In genomic region chr6:64727751-64728403, GRCm38 (mm10) we compare ENCODE assay signal across 9 mouse cellular contexts. TPM values are rescaled to one million over a fixed set of nuclear protein-coding genes. Genes with fewer than 3 reads are reported as not detected.
DNase-seq lines count a peak whose midpoint lies in the region; ATAC-seq lines count a peak whose summit lies in the region.
"Had no signal": no experiment of that assay in that cellular context is flagged by ENCODE, and none has a peak within 500 bp of the region (broad histone marks: within the 10 kb centered on the region; RNA-seq: fewer than 3 reads in every experiment).

No protein-coding gene starts in this region.

- no peak overlapping the region for H3K27ac ChIP-seq in heart, embryonic 12.5 days (ENCODE audit: poor library complexity, severe bottlenecking)

- H3K4me2 ChIP-seq in heart, embryonic 12.5 days = peak overlapping the region; percentile 85

- peak overlapping the region; percentile 58 for H3K9ac ChIP-seq in heart, embryonic 12.5 days

- DNase-seq in ES-CJ7 (ENCODE audit: low read depth, low spot score) = peak; percentile 83
- DNase-seq in adrenal gland, adult 8-10 months = peak; percentile 55
- DNase-seq in kidney, postnatal 10 days = peak; percentile 38
- peak; percentile 66 for DNase-seq in lung, postnatal 36 days
- no peak for DNase-seq in right cerebral cortex, adult 18-20 months
- DNase-seq in left cerebral cortex, adult 18-20 months (ENCODE audit: low spot score in 2 of 2) = no peak

- under 1% methylated on average over 29 of the region's 29 CpGs for WGBS in heart, embryonic 12.5 days

- peaks cover 17% of the 10 kb centered on the region; the same call in 1 of the 2 replicates for H3K4me1 ChIP-seq in heart, embryonic 12.5 days (replicated peaks)

- peak overlapping the region; percentile 51 for H3K4me3 ChIP-seq in heart, embryonic 12.5 days

- no peaks in the 10 kb centered on the region for H3K36me3 ChIP-seq in heart, embryonic 12.5 days

- ATAC-seq in heart, embryonic 12.5 days (ENCODE audit: insufficient number of reproducible peaks, low FRiP score) = no peak
- no peak for ATAC-seq in cerebellum, adult (ENCODE audit: insufficient number of reproducible peaks, low FRiP score, low TSS enrichment)

- H3K27me3 ChIP-seq in heart, embryonic 12.5 days (replicated peaks) = peaks cover 51% of the 10 kb centered on the region

- H3K9me3 ChIP-seq in heart, embryonic 12.5 days (replicated peaks) = no peaks in the 10 kb centered on the region

RNA-seq across cellular contexts. Expression of gene Atoh1, which starts 1.0 kb away (rescaled TPM):
- under 1 TPM in 1 of 4 experiments, not detected in 3; 0.14 TPM for total RNA-seq in adrenal gland, adult 8-10 months (2022)
- polyA plus RNA-seq in heart, embryonic 12.5 days (2016; fragmentation: Nextera tagmentation; extraction: Ambion mirVana) = not detected in 2 replicates
- not detected for total RNA-seq in left cerebral cortex, adult 18-20 months (2021)
- polyA plus RNA-seq: spleen, adult 2 months had no signal

Comparison
In these comparisons a context has a peak if more than half of its experiments do, and no peak if none do; other contexts are left out.
1. DNase-seq: peak in ES-CJ7 (single experiment), adrenal gland, adult 8-10 months (single experiment), kidney, postnatal 10 days (single experiment) and lung, postnatal 36 days (single experiment); none in right cerebral cortex, adult 18-20 months (single experiment) and left cerebral cortex, adult 18-20 months (0 of 2).